Mouse (Mus musculus): ENCODE measurements around the gene Mtg1. TPM values are rescaled to one million over a fixed set of nuclear protein-coding genes. Genes with fewer than 3 reads are reported as not detected.

The Mtg1 gene
- total RNA-seq, 2 experiments from 2014 or later, result 27.0 to 30.2 TPM

DNA sequence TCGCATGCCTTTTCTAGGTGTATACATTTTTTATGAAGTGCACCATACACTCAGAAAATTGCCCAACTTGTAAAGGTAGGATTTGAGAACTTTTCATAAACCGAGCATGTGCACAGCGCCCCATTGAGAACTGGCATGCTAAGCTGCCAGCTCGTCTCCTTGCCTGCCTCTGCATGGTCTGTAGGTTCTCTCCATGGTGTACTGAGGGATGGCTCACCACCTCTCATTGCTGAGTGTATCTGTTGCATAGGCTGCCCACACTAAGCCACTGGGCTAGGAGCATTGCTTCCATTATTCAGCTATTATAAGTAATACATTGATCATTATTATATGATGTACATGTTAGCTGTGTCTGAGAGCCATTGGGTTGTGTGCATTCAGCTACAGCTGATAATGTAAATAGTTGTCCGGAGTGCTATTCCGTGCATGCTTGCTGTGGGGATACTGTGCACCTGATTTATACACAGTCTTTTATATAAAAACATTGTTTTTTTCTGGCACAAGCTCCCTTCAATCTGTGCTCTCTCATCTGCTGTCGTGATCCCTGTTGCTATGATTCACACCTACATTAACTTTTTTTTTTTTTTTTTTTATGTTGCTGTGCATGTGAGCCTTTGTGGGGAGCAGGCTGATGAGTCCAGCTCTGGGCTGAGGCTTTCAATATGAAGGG, 50.5 kb downstream of the Mtg1 start:
- no peak for DNase-seq (ENCODE audit: low spot score in 2 of 2)

DNA sequence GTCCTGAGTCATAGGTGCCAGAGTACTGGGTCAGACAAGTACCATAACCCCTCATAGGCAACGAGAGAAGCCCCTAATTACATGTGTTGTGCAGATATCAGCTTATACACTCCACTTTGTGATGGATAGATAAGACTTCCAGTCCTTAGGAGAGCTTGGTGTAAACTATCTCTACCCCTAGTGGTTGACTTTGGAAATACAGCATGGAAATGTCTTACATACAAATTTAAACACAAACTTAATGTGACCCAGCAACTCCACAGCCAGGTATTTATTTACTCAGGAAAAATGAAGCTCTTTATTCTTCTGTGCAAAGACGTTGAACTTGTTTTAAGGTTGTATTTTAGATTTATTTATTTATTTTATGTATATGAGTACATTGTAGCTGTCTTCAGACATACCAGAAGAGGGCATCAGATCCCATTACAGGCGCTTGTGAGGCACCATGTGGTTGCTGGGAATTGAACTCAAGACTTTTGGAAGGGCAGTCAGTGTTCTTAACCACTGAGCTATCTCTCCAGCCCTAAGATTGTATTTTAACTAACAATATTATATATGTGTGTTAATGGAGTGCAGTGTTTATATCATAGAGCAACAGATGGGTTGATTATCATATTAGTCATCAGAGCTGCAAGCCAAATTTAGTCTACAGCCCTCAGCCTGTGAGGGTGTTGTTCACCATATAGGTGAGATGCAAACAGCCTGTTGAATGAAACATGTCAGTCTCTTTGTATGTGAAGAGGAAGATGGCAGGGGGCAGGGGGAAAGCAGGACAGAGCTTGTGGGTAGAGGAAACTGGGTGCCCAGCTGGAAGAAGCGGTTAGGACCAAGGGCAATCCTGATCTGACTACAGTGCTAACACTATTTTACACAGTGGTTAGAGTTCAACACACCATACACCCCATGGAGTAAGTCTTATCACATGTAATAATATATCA, 51.3 kb downstream of the Mtg1 start:
- peak; percentile 19 to 41 for DNase-seq (ENCODE audit: low spot score in 2 of 2)

DNA sequence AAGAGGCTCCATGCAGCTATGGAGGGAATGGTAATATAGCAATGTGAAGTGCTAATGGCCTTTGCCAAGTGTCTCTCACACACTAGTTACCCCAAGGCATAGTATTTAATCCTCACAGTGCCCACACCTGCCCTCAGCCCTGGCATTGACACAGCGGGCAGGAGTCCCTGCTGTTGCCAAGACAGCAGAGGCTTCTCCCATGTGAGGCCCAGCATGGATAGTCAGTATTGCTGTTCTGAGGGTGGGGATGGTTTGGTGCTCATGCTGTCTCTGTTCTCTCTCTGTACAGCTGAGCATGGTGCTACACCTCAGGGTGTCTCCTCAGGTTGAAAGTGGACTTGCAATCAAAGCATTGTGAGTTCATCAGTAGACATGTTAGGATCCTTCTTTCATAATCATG, 53.1 kb downstream of the Mtg1 start:
- DNase-seq (ENCODE audit: low spot score in 2 of 2), result no peak

DNA sequence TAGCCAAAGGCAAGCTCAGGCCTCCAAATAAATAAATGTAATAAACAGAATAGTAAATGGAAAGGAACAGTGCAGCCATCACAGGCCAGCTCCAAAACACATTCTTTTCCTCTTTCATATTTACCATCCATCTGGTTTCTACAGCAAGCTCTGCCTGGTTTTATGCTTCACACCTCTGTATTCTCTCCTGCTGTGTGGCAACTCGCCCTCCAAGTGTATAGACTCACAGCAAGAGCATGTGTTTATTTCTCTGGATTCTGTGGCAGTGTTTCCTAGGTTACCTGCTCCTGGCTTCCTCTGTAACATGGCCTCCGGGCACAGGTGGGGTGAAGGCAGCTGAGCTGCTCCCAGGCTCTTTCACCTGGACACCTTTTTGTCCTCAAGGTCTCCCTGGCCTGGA, 55.1 kb downstream of the Mtg1 start:
- DNase-seq (ENCODE audit: low spot score in 2 of 2), result no peak

DNA sequence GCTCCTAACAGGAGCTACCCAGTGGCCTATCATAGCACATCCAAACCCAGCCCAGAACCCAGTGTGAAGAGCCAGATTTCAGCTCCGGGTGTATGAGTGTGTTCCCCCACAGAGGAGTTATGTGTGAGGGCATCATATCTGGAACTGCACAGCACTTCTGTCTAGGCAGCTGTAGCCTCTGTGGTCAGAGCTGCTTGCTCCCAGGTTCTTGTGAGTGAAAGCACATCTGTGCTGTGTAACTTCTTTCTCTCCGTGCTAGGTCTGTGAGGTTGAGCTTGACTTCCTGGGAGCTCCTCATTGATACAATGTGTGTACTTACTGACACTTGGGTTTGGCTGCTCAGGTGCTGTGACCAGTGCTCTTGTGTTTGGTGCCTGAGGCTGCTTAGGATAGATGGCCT, 55.5 kb downstream of the Mtg1 start:
- no peak for DNase-seq (ENCODE audit: low spot score in 2 of 2)

DNA sequence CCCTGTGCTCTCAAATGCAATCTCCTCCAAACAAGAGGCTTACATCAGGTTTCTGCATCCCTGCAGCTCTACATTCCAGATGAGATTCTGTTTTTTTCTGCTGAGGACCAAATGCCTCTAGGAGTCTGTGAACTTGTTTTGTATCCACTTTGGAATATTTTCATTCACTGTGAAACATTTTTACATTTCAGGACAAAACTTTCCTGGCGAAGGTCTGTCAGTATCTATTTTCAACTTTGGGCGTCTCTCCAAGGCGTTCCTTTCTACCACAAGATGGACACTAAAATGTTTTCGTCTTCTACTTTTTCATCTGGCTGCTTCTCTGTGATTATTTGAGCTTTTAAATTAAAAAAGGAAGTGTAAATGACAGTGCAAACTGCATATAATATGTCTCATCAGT, 56.7 kb downstream of the Mtg1 start:
- DNase-seq (ENCODE audit: low spot score in 2 of 2), result no peak

DNA sequence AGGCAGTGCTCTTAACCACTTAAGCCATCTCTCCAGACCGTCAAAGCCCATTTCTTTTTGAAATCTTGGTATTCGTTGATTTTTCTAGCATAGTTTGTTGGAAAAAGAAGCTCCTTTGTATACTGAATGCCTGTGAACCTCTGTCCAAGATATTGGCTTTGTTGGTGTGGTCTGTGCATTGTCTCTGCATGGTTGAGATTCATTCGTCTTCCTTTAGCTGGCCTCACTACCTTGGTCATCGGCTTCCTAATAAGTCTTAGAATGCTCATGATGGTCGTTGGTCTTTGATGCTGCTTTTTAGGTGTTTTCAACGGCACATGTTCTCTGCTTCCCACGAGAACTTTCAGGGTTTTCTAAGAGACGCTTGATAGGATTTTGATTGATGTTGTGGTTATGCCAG, 58.6 kb downstream of the Mtg1 start:
- DNase-seq (ENCODE audit: low spot score in 2 of 2), result no peak

Other genes with a start within 250 kb of the Mtg1 start
- gene Kndc1, start 242.9 kb upstream of the Mtg1 start, total RNA-seq (2021), result 10 to 100 TPM; 49.1 to 56.1 TPM
- not detected for gene Utf1, start 193.8 kb upstream of the Mtg1 start, total RNA-seq (2021)
- 1 to 10 TPM in 1 of 2 experiments, under 1 TPM in 1; 0.87 to 1.0 TPM for gene 6430531B16Rik, start 158.8 kb upstream of the Mtg1 start, total RNA-seq (2021)
- gene Adam8, start 145.0 kb upstream of the Mtg1 start, total RNA-seq (2021), result 1 to 10 TPM; 1.3 to 2.4 TPM
- 10 to 100 TPM; 22.3 to 24.9 TPM for gene Zfp511, start 101.2 kb upstream of the Mtg1 start, total RNA-seq (2021)
- 10 to 100 TPM; 40.8 TPM for gene Tubgcp2, start 100.9 kb upstream of the Mtg1 start, total RNA-seq (2021)
- under 1 TPM; 0.16 to 0.20 TPM for gene Msx3, start 88.5 kb upstream of the Mtg1 start, total RNA-seq (2021)
- 100 to 1,000 TPM; 247 to 252 TPM for gene Caly, start 55.0 kb upstream of the Mtg1 start, total RNA-seq (2021)
- not detected for gene Prap1, start 44.2 kb upstream of the Mtg1 start, total RNA-seq (2021)
- 10 to 100 TPM; 26.8 to 27.1 TPM for gene Fuom, start 35.1 kb upstream of the Mtg1 start, total RNA-seq (2021)
- gene Paox, start 21.8 kb upstream of the Mtg1 start, total RNA-seq (2021), result 1 to 10 TPM; 6.2 to 7.1 TPM
- gene Echs1, start 21.1 kb upstream of the Mtg1 start, total RNA-seq (2021), result 10 to 100 TPM; 63.4 to 67.1 TPM
- gene Sprn, start 17.3 kb downstream of the Mtg1 start, total RNA-seq (2021), result 100 to 1,000 TPM; 145 to 155 TPM
- gene Olfr522, start 27.2 kb downstream of the Mtg1 start, total RNA-seq (2021), result not detected
- gene Olfr523, start 35.7 kb downstream of the Mtg1 start, total RNA-seq (2021), result not detected
- gene Olfr524, start 68.4 kb downstream of the Mtg1 start, total RNA-seq (2021), result not detected
- gene Cd163l1, start 80.7 kb downstream of the Mtg1 start, total RNA-seq (2021), result under 1 TPM; 0.64 to 0.78 TPM
- under 1 TPM; 0.18 to 0.20 TPM for gene 5830411N06Rik, start 109.7 kb downstream of the Mtg1 start, total RNA-seq (2021)
- not detected for gene Olfr525, start 183.3 kb downstream of the Mtg1 start, total RNA-seq (2021)
- not detected for gene Olfr527, start 196.5 kb downstream of the Mtg1 start, total RNA-seq (2021)
- gene Olfr60, start 224.1 kb downstream of the Mtg1 start, total RNA-seq (2021), result not detected
- not detected for gene Olfr530, start 238.8 kb downstream of the Mtg1 start, total RNA-seq (2021)

Measured in layer of hippocampus, postnatal 10 days (tissue).